Mouse (Mus musculus) liver, adult (tissue): Measurements from ENCODE around the gene Bola1.

Experiments used
- GATA4 ChIP-seq: IDR thresholded peaks from 2 replicates; pipeline ENCODE4 v1.6.1; 2014; ENCODE audit warnings: mild to moderate bottlenecking, low read length; ENCODE audit not compliant: insufficient replicate concordance

The Bola1 gene

DNA sequence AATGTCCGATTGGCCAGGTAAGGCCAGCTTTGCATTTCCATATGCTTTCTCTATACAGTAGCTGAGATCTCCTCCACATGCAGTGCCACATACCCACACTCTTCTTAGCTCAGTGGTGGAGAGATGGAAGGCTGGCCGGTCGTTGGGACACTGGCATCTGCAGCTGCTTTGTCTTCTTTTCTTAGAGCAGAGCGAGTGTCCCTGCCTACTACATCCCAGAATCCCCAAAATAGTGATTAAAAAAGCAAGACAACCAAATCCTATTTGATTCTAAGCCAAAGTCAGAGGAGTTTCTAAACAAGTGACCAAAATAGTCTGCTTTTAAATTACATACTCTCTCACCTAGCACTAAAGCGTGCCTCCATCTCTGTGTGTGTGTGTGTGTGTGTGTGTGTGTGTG, 66.9 kb downstream of the Bola1 start:
- no peak for TF ChIP-seq GATA4

DNA sequence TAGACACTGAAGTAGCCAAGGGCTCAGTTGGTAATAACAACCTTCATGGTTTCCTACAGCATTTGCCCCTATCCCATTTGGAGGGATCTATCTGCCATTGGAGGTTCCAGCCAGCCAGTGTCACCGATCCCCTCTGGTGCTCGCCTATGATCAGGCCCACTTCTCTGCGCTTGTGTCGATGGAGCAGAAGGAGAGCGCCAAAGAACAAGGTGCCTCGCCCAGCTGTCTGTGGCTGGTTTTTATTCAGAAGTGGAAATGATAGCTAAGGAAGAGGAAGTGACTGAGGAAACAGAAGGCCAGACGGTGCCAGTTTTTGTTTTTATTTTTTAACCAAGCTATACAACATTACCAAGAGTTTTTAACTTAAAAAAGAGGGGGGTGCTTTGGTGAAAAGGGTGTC, 67.7 kb downstream of the Bola1 start:
- TF ChIP-seq GATA4: no peak

DNA sequence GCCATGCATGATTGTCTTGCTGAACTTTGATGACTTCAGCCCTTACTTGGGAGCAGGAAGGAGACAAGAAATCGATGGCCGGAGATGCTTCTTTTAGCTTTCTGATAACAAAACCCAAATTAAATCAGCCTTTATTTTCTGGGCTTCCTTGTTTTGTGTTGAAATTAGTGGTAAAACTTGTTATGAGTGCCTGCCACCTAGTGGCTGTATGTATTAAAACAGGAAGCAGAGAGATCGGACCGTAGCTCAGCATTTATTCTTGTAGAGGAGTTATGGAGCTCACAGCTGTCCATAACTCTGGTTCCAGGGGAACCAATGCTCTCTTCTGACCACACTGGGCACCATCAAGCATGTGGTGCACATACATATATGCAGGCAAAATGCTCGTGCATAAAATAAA, 71.6 kb downstream of the Bola1 start:
- no peak for TF ChIP-seq GATA4
